Mouse (Mus musculus) CH12.LX (cell line): ENCODE measurements around the gene Pth1r. TPM values are rescaled to one million over a fixed set of nuclear protein-coding genes. Genes with fewer than 3 reads are reported as not detected.

Experiments
- DNase-seq: peaks from one replicate; pipeline ENCODE4 v3.0.0-alpha.2; 2013; ENCODE audit errors: extremely low read depth
- H3K27ac ChIP-seq: 2 replicates; pipeline ENCODE4 v1.5.1; 2012; ENCODE audit warnings: low read depth, mild to moderate bottlenecking, control low read depth, moderate library complexity; ENCODE audit not compliant: insufficient read depth
- H3K27me3 ChIP-seq: replicated peaks from 2 replicates; pipeline ENCODE3; 2012; ENCODE audit warnings: inconsistent platforms
- H3K36me3 ChIP-seq, 2 experiments: replicated peaks in 1 of 2; 2 replicates each; pipeline versions ENCODE3 to v1.6.1; 2012; ENCODE audit warnings: inconsistent platforms in 1 of 2, low read length in 1 of 2, mild to moderate bottlenecking in 1 of 2, mixed read lengths in 1 of 2, moderate library complexity in 1 of 2; ENCODE audit not compliant: control insufficient read depth in 1 of 2, insufficient read depth in 1 of 2
- H3K4me1 ChIP-seq, 2 experiments: 2 replicates each; pipeline ENCODE4 v1.6.1; 2012; ENCODE audit warnings: inconsistent platforms in 1 of 2, moderate library complexity in 1 of 2; ENCODE audit not compliant: insufficient read depth in 2 of 2, control insufficient read depth in 1 of 2
- H3K4me2 ChIP-seq: 2 replicates; pipeline ENCODE4 v1.6.1; 2012; ENCODE audit warnings: low read depth, mild to moderate bottlenecking, control low read depth; ENCODE audit not compliant: poor library complexity, insufficient read depth, severe bottlenecking
- H3K4me3 ChIP-seq, 3 experiments: fragments of 150-350 bp in 1 of 3; sonication (generic) in 1 of 3; replicated peaks in 1 of 3; 2 replicates each; pipeline versions ENCODE3 to v1.5.1; 2011 to 2012; ENCODE audit warnings: low read depth in 2 of 3, low read length in 2 of 3, mild to moderate bottlenecking in 2 of 3, moderate library complexity in 2 of 3, control low read depth in 1 of 3, improper control_type of control experiment in 1 of 3, inconsistent platforms in 1 of 3, mixed read lengths in 1 of 3; ENCODE audit not compliant: poor library complexity in 1 of 3
- H3K79me2 ChIP-seq: replicated peaks from 2 replicates; pipeline ENCODE4 v1.6.1; 2012; ENCODE audit warnings: mild to moderate bottlenecking, moderate library complexity; ENCODE audit not compliant: control insufficient read depth, poor library complexity, insufficient read depth, severe bottlenecking; ENCODE audit errors: extremely low read depth
- H3K9ac ChIP-seq: 2 replicates; pipeline ENCODE4 v1.6.1; 2012; ENCODE audit warnings: low read depth, mild to moderate bottlenecking, control low read depth, moderate library complexity; ENCODE audit not compliant: insufficient read depth
- H3K9me3 ChIP-seq: replicated peaks from 2 replicates; pipeline ENCODE3; 2012; ENCODE audit warnings: low read length, inconsistent platforms, mixed read lengths
- CHD1 ChIP-seq: IDR thresholded peaks from 2 replicates; pipeline ENCODE4 v1.6.1; 2012; ENCODE audit warnings: low read depth, low read length, improper control_type of control experiment, inconsistent platforms
- CHD2 ChIP-seq: IDR thresholded peaks from 2 replicates; pipeline ENCODE4 v1.6.1; 2011; ENCODE audit warnings: low read length, improper control_type of control experiment
- CTCF ChIP-seq, 2 experiments: IDR thresholded peaks in 1 of 2; conservative IDR thresholded peaks in 1 of 2; 2 replicates each; pipeline ENCODE4 v1.5.1; 2011 to 2012; ENCODE audit warnings: low read depth in 2 of 2, low read length in 2 of 2, improper control_type of control experiment in 1 of 2, inconsistent platforms in 1 of 2, mild to moderate bottlenecking in 1 of 2, moderate library complexity in 1 of 2
- E2F4 ChIP-seq: IDR thresholded peaks from 2 replicates; pipeline ENCODE4 v1.6.1; 2011; ENCODE audit warnings: low read depth, low read length, improper control_type of control experiment; ENCODE audit not compliant: insufficient replicate concordance
- ELF1 ChIP-seq: IDR thresholded peaks from 2 replicates; pipeline ENCODE4 v1.6.1; 2014; ENCODE audit warnings: low read depth, mild to moderate bottlenecking, inconsistent platforms, low read length, improper control_type of control experiment
- EP300 ChIP-seq: IDR thresholded peaks from 2 replicates; pipeline ENCODE4 v1.6.1; 2011; ENCODE audit warnings: low read length, improper control_type of control experiment
- GABPA ChIP-seq: IDR thresholded peaks from 2 replicates; pipeline ENCODE4 v1.6.1; 2012; ENCODE audit warnings: low read depth, low read length, improper control_type of control experiment, inconsistent platforms; ENCODE audit not compliant: insufficient replicate concordance
- IRF4 ChIP-seq: IDR thresholded peaks from 2 replicates; pipeline ENCODE4 v1.6.1; 2014; ENCODE audit warnings: low read depth, mild to moderate bottlenecking, inconsistent platforms, low read length, improper control_type of control experiment
- JUN ChIP-seq: IDR thresholded peaks from 2 replicates; pipeline ENCODE4 v1.6.1; 2011; ENCODE audit warnings: low read depth, mild to moderate bottlenecking, low read length, improper control_type of control experiment, moderate library complexity; ENCODE audit not compliant: insufficient read depth
- KAT2A ChIP-seq: IDR thresholded peaks from 2 replicates; pipeline ENCODE4 v1.6.1; 2012; ENCODE audit warnings: low read length, improper control_type of control experiment, inconsistent platforms; ENCODE audit not compliant: insufficient replicate concordance
- MAX ChIP-seq: IDR thresholded peaks from 2 replicates; pipeline ENCODE4 v1.6.1; 2011; ENCODE audit warnings: low read length, improper control_type of control experiment
- MXI1 ChIP-seq: IDR thresholded peaks from 2 replicates; pipeline ENCODE4 v1.6.1; 2011; ENCODE audit warnings: mild to moderate bottlenecking, low read depth, low read length, improper control_type of control experiment
- PAX5 ChIP-seq: IDR thresholded peaks from 2 replicates; pipeline ENCODE4 v1.6.1; 2012; ENCODE audit warnings: low read length, inconsistent platforms, mixed read lengths
- POLR2A ChIP-seq: IDR thresholded peaks from 2 replicates; pipeline ENCODE4 v1.6.1; 2011; ENCODE audit warnings: low read depth, mild to moderate bottlenecking, improper control_type of control experiment, low read length
- POLR2AphosphoS2 ChIP-seq: IDR thresholded peaks from 2 replicates; pipeline ENCODE4 v1.6.1; 2011; ENCODE audit warnings: low read depth, low read length, improper control_type of control experiment
- TBP ChIP-seq: conservative IDR thresholded peaks from 2 replicates; pipeline ENCODE4 v1.6.1; 2011; ENCODE audit warnings: low read depth, low read length, improper control_type of control experiment
- UBTF ChIP-seq: IDR thresholded peaks from 2 replicates; pipeline ENCODE4 v1.6.1; 2012; ENCODE audit warnings: low read depth, mild to moderate bottlenecking, inconsistent platforms, low read length, improper control_type of control experiment, moderate library complexity
- ZC3H11A ChIP-seq: IDR thresholded peaks from 2 replicates; pipeline ENCODE4 v1.6.1; 2012; ENCODE audit warnings: low read depth, mild to moderate bottlenecking, inconsistent platforms, low read length, improper control_type of control experiment
- ZKSCAN1 ChIP-seq: IDR thresholded peaks from 2 replicates; pipeline ENCODE4 v1.6.1; 2012; ENCODE audit warnings: low read depth, inconsistent platforms, low read length, improper control_type of control experiment, borderline replicate concordance
- ZNF384 ChIP-seq: IDR thresholded peaks from 2 replicates; pipeline ENCODE4 v1.6.1; 2012; ENCODE audit warnings: low read depth, low read length, improper control_type of control experiment, inconsistent platforms
- dilution Hi-C: fragments of 300-500 bp; cut with MboI; formaldehyde crosslinking; loops from 2 replicates; pipeline ENCODE4 v1.14.3; 2020; ENCODE audit warnings: low sequenced_read_pairs; ENCODE audit not compliant: extremely low pct_unique_long_range_greater_than_20kb, extremely low pct_ligation_motif_present
- in situ Hi-C: fragments of 300-500 bp; cut with MboI; formaldehyde crosslinking; loops from 3 replicates; pipeline ENCODE4 v1.14.3; 2019; ENCODE audit warnings: low sequenced_read_pairs, low pct_ligation_motif_present, low pct_unique_long_range_greater_than_20kb, mixed read lengths
- polyA plus RNA-seq: library from polyadenylated mRNA; unstranded; fragments of >175 nt; gene quantifications from 2 replicates; pipeline ENCODE4 v1.2.1, GENCODE M21; 2012; ENCODE audit warnings: low read depth; ENCODE audit not compliant: insufficient read length
- total RNA-seq, 2 experiments: library from RNA; depleted of rRNA; stranded (reverse); fragments of 300-350 nt in 1 of 2; fragments of >200 nt in 1 of 2; gene quantifications; 2 replicates each; pipeline ENCODE4 v1.2.3; 2012 to 2014

Pth1r gene
- total and polyA plus RNA-seq, 3 experiments: 0.10 to 0.76 TPM; not detected in 1

- no peak for TF ChIP-seq MAX
- TF ChIP-seq GABPA: no peak
- in situ Hi-C loops: no loop called here
- dilution Hi-C loops: no loop called here
- Histone ChIP-seq H3K4me1 (peaks cover 2 to 4% of the 10 kb centered on the region in 2 experiments; a peak in 1 of 4 replicates), H3K27me3 (peaks cover 92% of the 10 kb centered on the region), H3K36me3 (no peaks in the 10 kb centered on the region), H3K4me2 (no peak overlapping the region), H3K4me3 (no peak overlapping the region), H3K27ac (no peak overlapping the region), H3K9me3 (no peaks in the 10 kb centered on the region), H3K9ac (no peak overlapping the region), H3K79me2 (no peaks in the 10 kb centered on the region)
- no peak for DNase-seq
These were observed 707 bp downstream of the Pth1r start for GRCm38 (mm10) chr9:110746238-110746637.

GRCm38 (mm10) chr9:110745752-110746151 is 1.2 kb downstream of the Pth1r start:
- Histone ChIP-seq H3K9me3 (no peaks in the 10 kb centered on the region), H3K36me3 (no peaks in the 10 kb centered on the region), H3K27ac (no peak overlapping the region)
- no peak for DNase-seq
- dilution Hi-C loops: no loop called here
- TF ChIP-seq ZNF384: no peak
- TF ChIP-seq ZC3H11A: no peak
- no peak for TF ChIP-seq ZKSCAN1
- no peak for TF ChIP-seq EP300
- TF ChIP-seq, all 38 proteins: peak for 0
- no peak overlapping the region for H3K9ac ChIP-seq
- H3K4me1 ChIP-seq: peaks cover 2 to 4% of the 10 kb centered on the region in 2 experiments; a peak in 1 of 4 replicates
- no peak overlapping the region for H3K4me3 ChIP-seq
- peaks cover 92% of the 10 kb centered on the region for H3K27me3 ChIP-seq
- no peaks in the 10 kb centered on the region for H3K79me2 ChIP-seq
- no peak overlapping the region for H3K4me2 ChIP-seq
- in situ Hi-C loops: no loop called here

- Histone ChIP-seq H3K27ac (no peak overlapping the region), H3K4me2 (peak overlapping the region; percentile 87), H3K27me3 (peaks cover 88% of the 10 kb centered on the region), H3K4me1 (peaks cover 2 to 4% of the 10 kb centered on the region in 2 experiments; a peak in 1 of 4 replicates), H3K9ac (peak overlapping the region; percentile 49; the same call in 1 of the 2 replicates), H3K36me3 (no peaks in the 10 kb centered on the region), H3K79me2 (no peaks in the 10 kb centered on the region), H3K9me3 (no peaks in the 10 kb centered on the region), H3K4me3 (peak overlapping the region in 1 of 3 experiments; percentile 32)
- in situ Hi-C loops: no loop called here
- DNase-seq: no peak
- no peak for TF ChIP-seq TBP
- TF ChIP-seq ZC3H11A: no peak
- TF ChIP-seq ZNF384: no peak
- no peak for TF ChIP-seq POLR2AphosphoS2
- no peak for TF ChIP-seq IRF4
- no peak for TF ChIP-seq UBTF
- TF ChIP-seq PAX5: no peak
- no peak for TF ChIP-seq CHD2
- no peak for TF ChIP-seq JUN
- no peak for TF ChIP-seq E2F4
- no peak for TF ChIP-seq MXI1
- TF ChIP-seq CTCF (conservative IDR thresholded peaks at IDR 0.05 in 1 of 2, IDR thresholded peaks at IDR 0.05 in 1 of 2; ENCODE audit: low read depth in 2 of 2, low read length in 2 of 2): no peak
- no peak for TF ChIP-seq KAT2A
- no peak for TF ChIP-seq ELF1
- TF ChIP-seq CHD1: no peak
- no peak for TF ChIP-seq POLR2A
- no peak for TF ChIP-seq GABPA
- dilution Hi-C loops: no loop called here
These were observed 3.3 kb downstream of the Pth1r start for GRCm38 (mm10) chr9:110743456-110744323.
